Mouse (Mus musculus) stomach, postnatal 0 days (tissue): Measurements from ENCODE around the gene Fgd4. TPM values are rescaled to one million over a fixed set of nuclear protein-coding genes. Genes with fewer than 3 reads are reported as not detected.
A peak's percentile ranks its signal among the peaks of the same experiment; 100 is the strongest.

Experiments
- ATAC-seq: fragments of 200-750 bp; cut with Nextera tagmentation; 2 replicates; pipeline ENCODE4 v1.8.0; 2017; ENCODE audit not compliant: low FRiP score, low TSS enrichment
- DNase-seq: peaks from one replicate; pipeline ENCODE4 v3.0.0-alpha.2; 2016; ENCODE audit warnings: low spot score
- H3K27ac ChIP-seq: fragments of 300-500 bp; sonication (generic); replicated peaks from 2 replicates; pipeline ENCODE4 v1.5.1; 2014; ENCODE audit warnings: mild to moderate bottlenecking, control low read depth
- H3K27me3 ChIP-seq: fragments of 300-500 bp; sonication (generic); 2 replicates; pipeline ENCODE4 v1.6.1; 2014; ENCODE audit warnings: low read length; ENCODE audit not compliant: control insufficient read depth, insufficient read depth
- H3K36me3 ChIP-seq: fragments of 300-500 bp; sonication (generic); 2 replicates; pipeline ENCODE4 v1.6.1; 2014; ENCODE audit warnings: low read length, mixed read lengths; ENCODE audit not compliant: control insufficient read depth, insufficient read depth
- H3K4me1 ChIP-seq: fragments of 300-500 bp; sonication (generic); replicated peaks from 2 replicates; pipeline ENCODE4 v1.6.1; 2014; ENCODE audit warnings: antibody characterized with exemption; ENCODE audit not compliant: control insufficient read depth, insufficient read depth
- H3K4me2 ChIP-seq: fragments of 300-500 bp; sonication (generic); replicated peaks from 2 replicates; pipeline ENCODE4 v1.6.1; 2014; ENCODE audit warnings: low read depth, mild to moderate bottlenecking, control low read depth, moderate library complexity
- H3K4me3 ChIP-seq: fragments of 300-500 bp; sonication (generic); 2 replicates; pipeline ENCODE4 v1.5.1; 2014; ENCODE audit warnings: low read depth, low read length, control low read depth
- H3K9ac ChIP-seq: fragments of 300-500 bp; sonication (generic); 2 replicates; pipeline ENCODE4 v1.6.1; 2014; ENCODE audit warnings: mild to moderate bottlenecking, low read length, control low read depth, mixed read lengths
- H3K9me3 ChIP-seq: fragments of 300-500 bp; sonication (generic); 2 replicates; pipeline ENCODE4 v1.6.1; 2016; ENCODE audit warnings: low read length; ENCODE audit not compliant: control insufficient read depth
- CTCF ChIP-seq: IDR thresholded peaks from 2 replicates; pipeline ENCODE4 v1.5.1; 2016; ENCODE audit warnings: antibody characterized with exemption, low read depth, mild to moderate bottlenecking, moderate library complexity
- EP300 ChIP-seq: optimal IDR thresholded peaks from 2 replicates; pipeline ENCODE3; 2016; ENCODE audit warnings: antibody characterized with exemption
- WGBS: fragments of 180-500 bp; shearing (Covaris S2); extraction: QIAGEN DNeasy Blood & Tissue Kit; methylation state at CpG from one replicate; pipeline ENCODE4 v1.1.7; 2014; 5-methylcytosine and 5-hydroxymethylcytosine counted together
- polyA plus RNA-seq: library from polyadenylated mRNA; unstranded; fragments of >200 nt; fragmentation: Nextera tagmentation; extraction: Ambion mirVana; gene quantifications from 2 replicates; pipeline ENCODE4 v1.2.1, GENCODE M21; 2015

Fgd4 gene
- polyA plus RNA-seq, 1 experiment from 2014 or later = 4.6 TPM

- Histone ChIP-seq H3K9ac (no peak overlapping the region), H3K4me1 (no peaks in the 10 kb centered on the region), H3K9me3 (no peaks in the 10 kb centered on the region), H3K27ac (no peak overlapping the region), H3K4me2 (no peak overlapping the region), H3K4me3 (no peak overlapping the region), H3K36me3 (no peaks in the 10 kb centered on the region), H3K27me3 (no peaks in the 10 kb centered on the region)
- 81% methylated on average over 2 of the region's 2 CpGs for WGBS
- 0 out of 2 replicates have a peak, but pooled peaks have one; percentile 7 for TF ChIP-seq CTCF
- TF ChIP-seq EP300 = no peak
- no peak for ATAC-seq
- DNase-seq = no peak
Observed at GRCm38 (mm10) chr16:16535232-16535631, 65.1 kb downstream of the Fgd4 start.

DNA sequence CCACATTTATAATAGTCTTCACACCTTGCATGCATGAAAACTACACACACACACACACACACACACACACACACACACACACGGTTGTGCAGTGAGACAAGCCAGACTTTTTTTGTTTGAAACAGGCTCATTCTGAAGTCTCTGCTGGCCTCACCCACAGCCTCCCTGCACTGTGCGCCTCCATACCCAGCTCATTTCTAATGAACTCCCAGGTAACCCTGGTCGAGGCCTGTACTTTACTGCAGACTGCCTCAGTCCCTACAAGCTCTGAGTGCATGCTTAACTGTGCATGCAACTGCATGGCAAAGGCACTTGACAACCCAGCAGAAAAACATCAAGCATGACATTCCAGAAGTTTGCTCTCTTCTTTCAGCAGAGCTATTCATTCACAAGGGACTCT lies 72.3 kb downstream of the Fgd4 start:
- Histone ChIP-seq H3K4me3 (no peak overlapping the region), H3K4me2 (no peak overlapping the region), H3K4me1 (0 out of 2 replicates have a peak, but pooled peaks cover 3% of the 10 kb centered on the region), H3K27me3 (no peaks in the 10 kb centered on the region), H3K36me3 (no peaks in the 10 kb centered on the region), H3K9me3 (no peaks in the 10 kb centered on the region), H3K9ac (no peak overlapping the region), H3K27ac (no peak overlapping the region)
- ATAC-seq (no peak), DNase-seq (no peak)
- WGBS = 58% methylated on average over 3 of the region's 3 CpGs
- TF ChIP-seq CTCF (no peak), EP300 (no peak)

- Histone ChIP-seq H3K36me3 (no peaks in the 10 kb centered on the region), H3K9ac (no peak overlapping the region; the same call in 1 of the 2 replicates), H3K4me3 (0 out of 2 replicates have a peak overlapping the region, but pooled peaks have one; percentile 8), H3K27me3 (no peaks in the 10 kb centered on the region), H3K4me1 (0 out of 2 replicates have a peak, but pooled peaks cover 3% of the 10 kb centered on the region), H3K4me2 (peak overlapping the region; percentile 46), H3K27ac (peak overlapping the region; percentile 67; the same call in 1 of the 2 replicates), H3K9me3 (no peaks in the 10 kb centered on the region)
- WGBS = 18% methylated on average over 8 of the region's 8 CpGs
- ATAC-seq (peak; percentile 72; the same call in 1 of the 2 replicates), DNase-seq (peak; percentile 42)
- TF ChIP-seq EP300 (no peak), CTCF (no peak)
Observed at GRCm38 (mm10) chr16:16527267-16527666, 73.1 kb downstream of the Fgd4 start.

GRCm38 (mm10) chr16:16526741-16527105 lies 73.6 kb downstream of the Fgd4 start:
- Histone ChIP-seq H3K27ac (peak overlapping the region; percentile 67), H3K9me3 (no peaks in the 10 kb centered on the region), H3K9ac (no peak overlapping the region; the same call in 1 of the 2 replicates), H3K4me2 (peak overlapping the region; percentile 46), H3K36me3 (no peaks in the 10 kb centered on the region), H3K27me3 (no peaks in the 10 kb centered on the region), H3K4me1 (0 out of 2 replicates have a peak, but pooled peaks cover 3% of the 10 kb centered on the region), H3K4me3 (peak overlapping the region; percentile 8)
- 11% methylated on average over 6 of the region's 6 CpGs for WGBS
- TF ChIP-seq EP300 = no peak
- TF ChIP-seq CTCF = no peak
- no peak for DNase-seq
- no peak for ATAC-seq

DNA sequence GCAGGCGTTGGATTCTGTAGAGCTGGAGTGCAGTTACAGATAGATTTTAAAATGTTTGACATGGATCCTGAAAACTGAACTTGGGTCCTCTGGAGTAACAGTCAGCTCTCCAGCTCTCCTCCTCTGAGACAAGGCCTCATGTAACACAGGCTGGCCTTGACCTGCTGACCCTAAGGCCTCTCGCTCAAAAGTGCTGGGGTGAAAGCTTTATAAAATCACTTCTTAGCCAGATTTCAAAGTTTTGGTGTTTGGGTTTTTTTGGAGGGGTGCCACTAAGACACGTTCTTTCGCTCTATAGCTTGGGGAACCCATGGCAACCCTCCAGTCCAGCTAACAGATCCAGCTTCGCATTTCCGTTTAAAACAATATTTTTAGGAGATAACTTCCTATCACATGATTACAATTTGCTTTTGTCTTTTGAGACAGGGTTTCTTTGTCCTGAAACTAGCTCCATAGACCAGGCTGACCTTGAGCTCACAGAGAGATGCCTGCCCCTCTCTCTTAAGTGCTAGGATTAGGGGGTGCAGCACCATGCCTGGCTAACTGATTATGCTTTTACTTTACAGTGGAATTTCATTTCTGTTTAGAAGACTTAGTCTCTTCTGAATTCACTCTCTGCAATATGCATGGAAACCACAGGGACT lies 74.1 kb downstream of the Fgd4 start:
- WGBS = 44% methylated on average over 6 of the region's 6 CpGs
- Histone ChIP-seq H3K27me3 (no peaks in the 10 kb centered on the region), H3K36me3 (no peaks in the 10 kb centered on the region), H3K27ac (peak overlapping the region; percentile 59), H3K4me1 (0 out of 2 replicates have a peak, but pooled peaks cover 3% of the 10 kb centered on the region), H3K4me3 (peak overlapping the region; percentile 8), H3K9ac (no peak overlapping the region), H3K9me3 (no peaks in the 10 kb centered on the region), H3K4me2 (peak overlapping the region; percentile 46)
- no peak for DNase-seq
- no peak for ATAC-seq
- TF ChIP-seq CTCF (no peak), EP300 (no peak)

- no peak for DNase-seq
Observed at GRCm38 (mm10) chr16:16525266-16525904, 75.0 kb downstream of the Fgd4 start.

More at GRCm38 (mm10) chr16:16525266-16525904, 75.0 kb downstream of the Fgd4 start:
- H3K27ac ChIP-seq = no peak overlapping the region
- H3K9me3 ChIP-seq = no peaks in the 10 kb centered on the region
- no peaks in the 10 kb centered on the region for H3K27me3 ChIP-seq
- no peak for ATAC-seq
- whole genome bisulfite sequencing = 63% methylated on average over 3 of the region's 3 CpGs
- H3K4me2 ChIP-seq = no peak overlapping the region
- H3K36me3 ChIP-seq = no peaks in the 10 kb centered on the region
- no peak overlapping the region for H3K9ac ChIP-seq
- 0 out of 2 replicates have a peak, but pooled peaks cover 3% of the 10 kb centered on the region for H3K4me1 ChIP-seq
- H3K4me3 ChIP-seq = no peak overlapping the region
- TF ChIP-seq EP300 (no peak), CTCF (no peak)
